Mouse (Mus musculus) neural tube, embryonic 13.5 days (tissue): ENCODE results near the gene Rps17. TPM values are rescaled to one million over a fixed set of nuclear protein-coding genes. Genes with fewer than 3 reads are reported as not detected.

Experiments used
- ATAC-seq: fragments of 200-750 bp; cut with Nextera tagmentation; 2 replicates; pipeline ENCODE4 v1.8.0; 2017; ENCODE audit warnings: low read depth, mild to moderate bottlenecking, moderate TSS enrichment, moderate library complexity
- H3K27ac ChIP-seq: fragments of 300-500 bp; sonication (generic); replicated peaks from 2 replicates; pipeline ENCODE4 v1.5.1; 2015; ENCODE audit warnings: moderate library complexity, mild to moderate bottlenecking, inconsistent platforms
- H3K27me3 ChIP-seq: fragments of 300-500 bp; sonication (generic); 2 replicates; pipeline ENCODE4 v1.6.1; 2015; ENCODE audit warnings: mild to moderate bottlenecking, inconsistent platforms
- H3K36me3 ChIP-seq: fragments of 300-500 bp; sonication (generic); 2 replicates; pipeline ENCODE4 v1.6.1; 2015; ENCODE audit warnings: mild to moderate bottlenecking, inconsistent platforms
- H3K4me1 ChIP-seq: fragments of 300-500 bp; sonication (generic); replicated peaks from 2 replicates; pipeline ENCODE4 v1.6.1; 2015; ENCODE audit warnings: inconsistent platforms
- H3K4me2 ChIP-seq: fragments of 300-500 bp; sonication (generic); 2 replicates; pipeline ENCODE4 v1.6.1; 2015; ENCODE audit warnings: inconsistent platforms, mild to moderate bottlenecking, moderate library complexity
- H3K4me3 ChIP-seq: fragments of 300-500 bp; sonication (generic); 2 replicates; pipeline ENCODE4 v1.5.1; 2015; ENCODE audit warnings: mild to moderate bottlenecking, inconsistent platforms
- H3K9ac ChIP-seq: fragments of 300-500 bp; sonication (generic); 2 replicates; pipeline ENCODE4 v1.6.1; 2015; ENCODE audit warnings: moderate library complexity, mild to moderate bottlenecking, inconsistent platforms
- H3K9me3 ChIP-seq: fragments of 300-500 bp; sonication (generic); 2 replicates; pipeline ENCODE4 v1.6.1; 2016; ENCODE audit warnings: inconsistent platforms
- WGBS: fragments of 180-500 bp; shearing (Covaris S2); methylation state at CpG from one replicate; pipeline ENCODE4 v1.1.7; 2015; 5-methylcytosine and 5-hydroxymethylcytosine counted together
- polyA plus RNA-seq: library from polyadenylated mRNA; unstranded; fragments of >200 nt; fragmentation: Nextera tagmentation; extraction: Ambion mirVana; gene quantifications from 2 replicates; pipeline ENCODE4 v1.2.1, GENCODE M21; 2015

Gene Rps17
- polyA plus RNA-seq, 1 experiment from 2014 or later: 855 TPM

DNA sequence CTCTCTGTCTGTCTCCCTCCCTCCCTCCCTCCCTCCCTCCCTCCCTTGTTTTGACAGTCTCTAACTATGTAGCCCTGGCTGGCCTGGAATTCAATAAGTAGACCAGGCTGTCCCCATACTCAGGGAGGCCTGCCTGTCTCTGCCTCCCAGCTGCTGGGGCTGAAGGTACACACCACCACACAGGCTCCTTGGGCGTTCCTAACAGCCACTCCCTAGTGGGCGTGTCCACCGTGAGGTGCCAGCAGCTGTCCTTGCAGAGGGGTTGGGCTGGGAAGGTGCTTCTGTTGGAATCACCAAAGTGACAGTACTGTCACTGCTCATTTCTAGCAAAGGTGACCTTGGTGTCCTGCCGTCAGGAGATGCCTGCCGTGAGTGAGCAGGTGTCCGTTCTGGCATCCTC lies 18.2 kb downstream of the Rps17 start:
- Histone ChIP-seq H3K27me3 (no peaks in the 10 kb centered on the region), H3K4me1 (no peaks in the 10 kb centered on the region), H3K9ac (no peak overlapping the region), H3K9me3 (no peaks in the 10 kb centered on the region), H3K4me3 (no peak overlapping the region), H3K27ac (no peak overlapping the region), H3K4me2 (no peak overlapping the region), H3K36me3 (peaks cover 19% of the 10 kb centered on the region)
- ATAC-seq: no peak
- WGBS: 82% methylated on average over 6 of the region's 6 CpGs

- Histone ChIP-seq H3K27ac (no peak overlapping the region), H3K9me3 (no peaks in the 10 kb centered on the region), H3K27me3 (no peaks in the 10 kb centered on the region), H3K4me2 (no peak overlapping the region), H3K4me3 (no peak overlapping the region), H3K4me1 (no peaks in the 10 kb centered on the region), H3K9ac (no peak overlapping the region), H3K36me3 (peaks cover 19% of the 10 kb centered on the region)
- WGBS: 90% methylated on average over 12 of the region's 12 CpGs
- ATAC-seq: no peak
These were observed 19.0 kb downstream of the Rps17 start for GRCm38 (mm10) chr7:81326043-81326442.

DNA sequence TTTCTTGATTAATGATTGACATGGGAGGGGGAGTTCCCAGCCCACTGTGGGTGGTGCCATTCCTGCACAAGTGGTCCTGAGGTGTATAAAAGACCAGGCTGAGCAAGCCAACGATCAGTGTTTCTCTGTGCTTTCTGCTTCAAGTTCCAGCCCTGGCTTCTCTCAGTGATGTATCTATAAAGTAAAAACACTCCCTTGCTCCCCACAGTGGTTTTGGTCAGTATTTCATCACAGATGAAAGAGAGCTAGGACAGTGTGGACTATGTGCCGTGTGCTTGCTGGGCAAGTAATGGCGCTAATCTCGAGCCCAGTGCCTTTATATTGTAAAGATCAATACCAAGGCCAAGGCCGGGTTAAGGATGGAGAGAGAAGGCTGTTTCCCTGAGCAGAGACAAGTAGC lies 23.3 kb downstream of the Rps17 start:
- no peak for ATAC-seq
- WGBS: 66% methylated on average over 5 of the region's 5 CpGs

GRCm38 (mm10) chr7:81319749-81320148 lies 25.3 kb downstream of the Rps17 start:
- Histone ChIP-seq H3K27ac (no peak overlapping the region), H3K4me1 (no peaks in the 10 kb centered on the region), H3K4me2 (no peak overlapping the region), H3K27me3 (no peaks in the 10 kb centered on the region), H3K36me3 (0 out of 2 replicates have a peak, but pooled peaks cover 4% of the 10 kb centered on the region), H3K9ac (no peak overlapping the region), H3K9me3 (no peaks in the 10 kb centered on the region), H3K4me3 (no peak overlapping the region)
- ATAC-seq: no peak
- 88% methylated on average over 6 of the region's 6 CpGs for WGBS

More for the DNA sequence above, 23.3 kb downstream of the Rps17 start:
- Histone ChIP-seq H3K36me3 (0 out of 2 replicates have a peak, but pooled peaks cover 4% of the 10 kb centered on the region), H3K4me1 (no peaks in the 10 kb centered on the region), H3K4me2 (no peak overlapping the region), H3K27me3 (no peaks in the 10 kb centered on the region), H3K9ac (no peak overlapping the region), H3K9me3 (no peaks in the 10 kb centered on the region), H3K4me3 (no peak overlapping the region), H3K27ac (no peak overlapping the region)

DNA sequence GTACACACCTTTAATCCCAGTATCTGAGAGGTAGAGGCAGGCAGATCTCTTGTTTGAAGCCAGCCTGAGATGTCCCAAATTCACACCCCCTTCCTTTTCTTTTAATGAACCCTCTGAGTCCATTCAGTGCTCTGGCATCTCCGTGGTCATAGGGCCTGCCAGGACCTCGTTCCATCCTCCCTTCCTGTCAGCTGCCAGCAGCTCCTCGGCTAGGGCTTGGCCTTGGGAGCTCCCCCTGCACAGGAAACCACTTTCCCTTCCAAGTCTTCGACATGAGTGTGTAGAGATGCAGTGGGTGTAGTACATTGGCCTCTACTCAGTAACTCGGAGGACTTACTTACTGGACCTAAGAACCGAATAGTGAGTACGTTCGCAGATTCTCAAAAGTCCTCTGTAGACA lies 29.5 kb downstream of the Rps17 start:
- no peak overlapping the region for H3K9ac ChIP-seq
- WGBS: 75% methylated on average over 8 of the region's 8 CpGs
- H3K27ac ChIP-seq: no peak overlapping the region
- H3K4me1 ChIP-seq: no peaks in the 10 kb centered on the region
- no peak overlapping the region for H3K4me3 ChIP-seq
- no peak overlapping the region for H3K4me2 ChIP-seq
- ATAC-seq: no peak
- no peaks in the 10 kb centered on the region for H3K27me3 ChIP-seq
- H3K36me3 ChIP-seq: no peaks in the 10 kb centered on the region
- no peaks in the 10 kb centered on the region for H3K9me3 ChIP-seq

DNA sequence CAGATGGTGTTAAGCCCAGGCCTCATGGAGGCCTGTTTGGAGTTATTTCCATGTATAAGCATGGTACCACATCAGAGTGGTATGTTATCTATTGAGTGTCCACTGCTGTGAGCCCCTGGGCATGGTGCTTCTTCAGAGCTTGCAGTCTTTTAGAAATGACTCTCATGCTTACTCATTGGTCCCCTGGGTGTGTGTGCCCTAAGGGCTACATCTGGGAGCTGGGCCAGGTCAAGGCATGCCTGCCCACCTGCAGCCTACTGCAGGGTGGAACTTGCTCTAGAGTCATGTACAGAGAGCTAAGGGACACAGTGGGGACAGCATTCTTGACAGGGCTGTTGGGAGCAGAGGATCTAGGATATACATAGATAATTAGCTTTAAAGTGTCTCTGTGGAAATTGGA lies 33.5 kb downstream of the Rps17 start:
- Histone ChIP-seq H3K27ac (no peak overlapping the region), H3K9me3 (no peaks in the 10 kb centered on the region), H3K4me2 (no peak overlapping the region), H3K4me3 (no peak overlapping the region), H3K27me3 (no peaks in the 10 kb centered on the region), H3K9ac (no peak overlapping the region), H3K4me1 (no peaks in the 10 kb centered on the region), H3K36me3 (no peaks in the 10 kb centered on the region)
- no peak for ATAC-seq

- no peaks in the 10 kb centered on the region for H3K9me3 ChIP-seq
- WGBS: 79% methylated on average over 1 of the region's 1 CpGs
- no peak overlapping the region for H3K9ac ChIP-seq
- ATAC-seq: no peak
- H3K4me2 ChIP-seq: no peak overlapping the region
- no peak overlapping the region for H3K4me3 ChIP-seq
- H3K27ac ChIP-seq: no peak overlapping the region
- H3K36me3 ChIP-seq: no peaks in the 10 kb centered on the region
- no peaks in the 10 kb centered on the region for H3K27me3 ChIP-seq
- no peaks in the 10 kb centered on the region for H3K4me1 ChIP-seq
These were observed 33.9 kb downstream of the Rps17 start for GRCm38 (mm10) chr7:81311130-81311529.

- Histone ChIP-seq H3K27me3 (no peaks in the 10 kb centered on the region), H3K9me3 (no peaks in the 10 kb centered on the region), H3K9ac (no peak overlapping the region), H3K4me1 (no peaks in the 10 kb centered on the region), H3K36me3 (no peaks in the 10 kb centered on the region), H3K4me3 (no peak overlapping the region), H3K27ac (no peak overlapping the region), H3K4me2 (no peak overlapping the region)
- ATAC-seq: no peak
- 90% methylated on average over 6 of the region's 6 CpGs for WGBS
These were observed 35.8 kb downstream of the Rps17 start for GRCm38 (mm10) chr7:81309247-81309646.

DNA sequence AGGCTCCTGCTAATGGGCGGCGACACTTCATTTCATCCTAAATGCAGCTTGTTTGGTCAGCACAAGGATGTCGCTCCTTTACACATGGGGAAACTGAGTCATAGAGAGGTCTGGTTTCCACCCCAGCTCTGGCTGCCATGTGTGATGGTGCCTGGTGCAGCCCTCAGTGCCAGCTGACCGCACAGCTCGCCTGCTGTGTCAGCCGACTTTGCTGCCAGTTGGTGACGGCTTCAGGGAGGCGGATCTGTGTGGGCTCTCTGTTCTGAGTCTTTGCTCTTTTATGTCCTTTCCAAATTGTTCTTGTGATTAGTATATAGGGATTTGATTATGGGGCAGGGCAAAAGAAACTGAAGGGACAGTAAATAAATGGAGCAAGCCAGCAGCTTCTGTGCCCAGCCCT lies 37.3 kb downstream of the Rps17 start:
- Histone ChIP-seq H3K4me2 (no peak overlapping the region), H3K4me1 (no peaks in the 10 kb centered on the region), H3K36me3 (no peaks in the 10 kb centered on the region), H3K4me3 (no peak overlapping the region), H3K27me3 (no peaks in the 10 kb centered on the region), H3K27ac (no peak overlapping the region), H3K9ac (no peak overlapping the region), H3K9me3 (no peaks in the 10 kb centered on the region)
- 64% methylated on average over 8 of the region's 8 CpGs for WGBS
- ATAC-seq: no peak

GRCm38 (mm10) chr7:81304675-81305074 lies 40.4 kb downstream of the Rps17 start:
- Histone ChIP-seq H3K4me2 (no peak overlapping the region), H3K9me3 (no peaks in the 10 kb centered on the region), H3K4me3 (no peak overlapping the region), H3K27me3 (no peaks in the 10 kb centered on the region), H3K36me3 (no peaks in the 10 kb centered on the region), H3K27ac (no peak overlapping the region), H3K9ac (no peak overlapping the region), H3K4me1 (peaks cover 7% of the 10 kb centered on the region; the same call in 1 of the 2 replicates)
- WGBS: 89% methylated on average over 5 of the region's 5 CpGs
- ATAC-seq: no peak

- Histone ChIP-seq H3K27me3 (no peaks in the 10 kb centered on the region), H3K4me1 (peaks cover 7% of the 10 kb centered on the region; the same call in 1 of the 2 replicates), H3K36me3 (no peaks in the 10 kb centered on the region), H3K27ac (no peak overlapping the region), H3K9me3 (no peaks in the 10 kb centered on the region), H3K4me3 (no peak overlapping the region), H3K9ac (no peak overlapping the region), H3K4me2 (no peak overlapping the region)
- 78% methylated on average over 5 of the region's 5 CpGs for WGBS
- ATAC-seq: no peak
These were observed 41.0 kb downstream of the Rps17 start for GRCm38 (mm10) chr7:81304100-81304499.

DNA sequence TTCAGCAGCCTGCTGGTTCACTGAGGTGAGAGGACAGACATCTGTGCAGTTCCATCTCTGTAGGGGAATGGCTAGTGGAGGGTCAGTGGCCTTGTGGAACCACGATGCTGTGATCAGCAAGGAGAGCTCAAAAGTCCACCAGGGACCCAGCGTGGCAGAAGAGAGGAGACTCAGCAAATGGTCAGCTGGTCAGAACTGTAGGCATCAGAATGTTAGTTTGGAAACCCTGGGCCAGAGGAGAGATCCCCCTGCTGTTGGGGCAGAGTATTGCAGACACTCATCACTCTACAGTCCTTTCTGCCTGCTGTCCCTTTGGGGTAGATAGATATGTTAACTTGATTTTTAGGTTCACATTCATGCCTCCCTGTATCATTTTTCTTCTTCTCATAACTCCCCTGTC lies 41.4 kb downstream of the Rps17 start:
- peaks cover 7% of the 10 kb centered on the region; the same call in 1 of the 2 replicates for H3K4me1 ChIP-seq
- no peak for ATAC-seq
- H3K9ac ChIP-seq: no peak overlapping the region
- H3K36me3 ChIP-seq: no peaks in the 10 kb centered on the region
- H3K4me2 ChIP-seq: no peak overlapping the region
- no peak overlapping the region for H3K27ac ChIP-seq
- WGBS: 89% methylated on average over 2 of the region's 2 CpGs
- no peak overlapping the region for H3K4me3 ChIP-seq
- no peaks in the 10 kb centered on the region for H3K9me3 ChIP-seq
- no peaks in the 10 kb centered on the region for H3K27me3 ChIP-seq

GRCm38 (mm10) chr7:81301323-81301722 lies 43.7 kb downstream of the Rps17 start:
- H3K4me3 ChIP-seq: no peak overlapping the region
- no peak overlapping the region for H3K27ac ChIP-seq
- H3K4me2 ChIP-seq: no peak overlapping the region
- no peak for ATAC-seq
- peaks cover 7% of the 10 kb centered on the region; the same call in 1 of the 2 replicates for H3K4me1 ChIP-seq
- H3K36me3 ChIP-seq: no peaks in the 10 kb centered on the region
- WGBS: 52% methylated on average over 7 of the region's 7 CpGs
- H3K9ac ChIP-seq: no peak overlapping the region
- H3K9me3 ChIP-seq: no peaks in the 10 kb centered on the region
- H3K27me3 ChIP-seq: no peaks in the 10 kb centered on the region
